Mouse (Mus musculus) left cerebral cortex, postnatal 4 days (tissue): Measurements from ENCODE around the gene Gm11077. TPM values are rescaled to one million over a fixed set of nuclear protein-coding genes. Genes with fewer than 3 reads are reported as not detected.

Source experiments
- DNase-seq: peaks from one replicate; pipeline ENCODE4 v3.0.0-alpha.2; 2022
- intact Hi-C: fragments of 180-260 bp; cut with DNase I; formaldehyde crosslinking; loops from one replicate; pipeline ENCODE4 v1.15.1; 2025
- total RNA-seq, 2 experiments: library from RNA; stranded (reverse); gene quantifications; 2 replicates each; pipeline ENCODE4 v1.2.3; 2021

Gm11077 gene
- total RNA-seq, 2 experiments from 2014 or later, result not detected

GRCm38 (mm10) chr6:140733641-140733986, 4.5 kb downstream of the Gm11077 start:
- intact Hi-C loops, result no loop called here

GRCm38 (mm10) chr6:140745586-140745985, 16.5 kb downstream of the Gm11077 start:
- no peak for DNase-seq
- intact Hi-C loops, result no loop called here

More at GRCm38 (mm10) chr6:140733641-140733986, 4.5 kb downstream of the Gm11077 start:
- DNase-seq, result peak; percentile 20

GRCm38 (mm10) chr6:140747591-140747990, 18.5 kb downstream of the Gm11077 start:
- DNase-seq, result peak; percentile 35
- intact Hi-C loops, result no loop called here

GRCm38 (mm10) chr6:140750371-140751080, 21.4 kb downstream of the Gm11077 start:
- intact Hi-C loops, result no loop called here
- DNase-seq, result no peak

- intact Hi-C loops, result loop anchor here (5.0 to 10.0 kb wide), 3 partner anchors 488 to 801 kb away; no protein-coding TSS in a partner anchor
- peak; percentile 27 for DNase-seq
Measured at GRCm38 (mm10) chr6:140766365-140766764, 37.3 kb downstream of the Gm11077 start.

DNA sequence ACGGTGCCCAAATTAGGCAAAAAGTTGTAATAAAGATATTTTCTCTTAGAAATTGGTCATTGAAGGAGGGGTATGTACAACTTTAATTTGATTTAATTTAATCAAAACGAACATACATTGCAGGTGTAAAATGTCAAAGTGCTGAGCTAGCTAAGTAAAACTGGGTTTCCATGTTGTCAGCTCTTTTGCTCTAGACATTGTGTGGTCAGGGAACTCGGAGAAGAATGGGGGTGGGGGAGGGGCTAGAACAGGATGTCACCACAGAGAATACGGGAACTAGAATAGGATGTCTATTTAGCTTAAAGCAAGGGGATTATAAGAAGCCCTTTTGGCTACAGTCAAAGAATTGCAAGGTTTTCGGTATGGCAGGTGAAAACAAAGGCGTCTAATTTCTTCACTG, 38.2 kb downstream of the Gm11077 start:
- no peak for DNase-seq
- intact Hi-C loops, result loop anchor here (5.0 to 10.0 kb wide), 3 partner anchors 488 to 800 kb away; no protein-coding TSS in a partner anchor

- peak; percentile 10 for DNase-seq
- intact Hi-C loops, result loop anchor here (5.0 to 10.0 kb wide), 3 partner anchors 487 to 799 kb away; no protein-coding TSS in a partner anchor
Measured at GRCm38 (mm10) chr6:140768180-140768579, 39.1 kb downstream of the Gm11077 start.

- peak; percentile 13 for DNase-seq
- intact Hi-C loops, result loop anchor here (5.0 to 10.0 kb wide), 3 partner anchors 486 to 798 kb away; no protein-coding TSS in a partner anchor
Measured at GRCm38 (mm10) chr6:140768859-140769640, 40.0 kb downstream of the Gm11077 start.

DNA sequence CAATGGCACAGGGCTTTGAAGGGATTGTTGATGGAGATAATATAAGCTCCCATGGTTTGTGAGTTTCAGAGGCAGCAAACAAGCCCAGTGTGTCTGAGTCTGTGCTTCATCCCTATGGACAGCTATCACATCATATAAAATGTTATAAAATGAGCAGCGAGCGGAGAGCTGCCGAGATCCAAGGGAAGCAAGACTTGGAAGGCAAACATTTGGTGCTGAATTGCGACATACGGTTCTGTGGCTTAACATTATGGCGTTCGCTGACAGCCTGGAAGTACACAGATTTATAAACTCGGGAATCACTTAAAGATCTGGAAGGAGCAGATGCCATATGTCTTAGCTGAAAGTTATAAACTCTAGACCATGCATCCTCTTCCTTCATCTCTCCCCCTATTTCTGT, 47.2 kb downstream of the Gm11077 start:
- DNase-seq, result no peak
- intact Hi-C loops, result no loop called here

- DNase-seq, result no peak
- intact Hi-C loops, result no loop called here
Measured at GRCm38 (mm10) chr6:140782524-140782923, 53.4 kb downstream of the Gm11077 start.

GRCm38 (mm10) chr6:140786058-140786457, 57.0 kb downstream of the Gm11077 start:
- no peak for DNase-seq
- intact Hi-C loops, result no loop called here

- no peak for DNase-seq
- intact Hi-C loops, result no loop called here
Measured at GRCm38 (mm10) chr6:140789850-140790249, 60.8 kb downstream of the Gm11077 start.

GRCm38 (mm10) chr6:140793676-140794262, 64.7 kb downstream of the Gm11077 start:
- intact Hi-C loops, result no loop called here
- DNase-seq, result no peak

DNA sequence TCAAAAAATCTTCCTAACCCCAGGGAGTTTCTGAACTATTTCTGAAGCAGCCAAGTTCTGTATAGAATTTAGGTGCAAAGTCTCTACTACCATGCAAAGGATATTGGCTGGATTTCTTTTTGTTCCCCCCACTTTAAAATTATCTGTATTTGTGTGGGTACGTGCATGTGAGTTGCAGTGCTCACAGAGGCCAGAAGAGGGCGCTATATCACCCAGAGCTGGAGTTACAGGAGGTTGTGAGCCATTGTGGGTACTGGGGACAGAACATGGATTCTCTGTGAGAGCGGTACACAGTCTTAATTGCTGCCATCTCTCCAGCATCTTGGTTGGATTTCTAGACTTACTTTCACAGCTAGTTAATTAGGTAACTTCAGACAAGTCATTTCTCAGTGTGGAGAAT, 69.8 kb downstream of the Gm11077 start:
- no peak for DNase-seq
- intact Hi-C loops, result no loop called here

GRCm38 (mm10) chr6:140799435-140800040, 70.5 kb downstream of the Gm11077 start:
- intact Hi-C loops, result no loop called here
- DNase-seq, result peak; percentile 18

- no peak for DNase-seq
- intact Hi-C loops, result no loop called here
Measured at GRCm38 (mm10) chr6:140800587-140800986, 71.5 kb downstream of the Gm11077 start.

Other genes starting within 250 kb of the Gm11077 start
- gene Aebp2, start 106.6 kb upstream of the Gm11077 start, total RNA-seq, result 10 to 100 TPM; 42.3 to 42.8 TPM